Mouse (Mus musculus) neutrophil, adult 83 days (primary cell): ENCODE results near the gene Nptxr. TPM values are rescaled to one million over a fixed set of nuclear protein-coding genes. Genes with fewer than 3 reads are reported as not detected.

ENCODE experiments used
- total RNA-seq, 2 experiments: library from RNA; stranded (reverse); gene quantifications; one replicate each; pipeline ENCODE4 v1.2.4; 2023

The Nptxr gene
- under 1 TPM; 0.13 to 0.20 TPM for total RNA-seq

DNA sequence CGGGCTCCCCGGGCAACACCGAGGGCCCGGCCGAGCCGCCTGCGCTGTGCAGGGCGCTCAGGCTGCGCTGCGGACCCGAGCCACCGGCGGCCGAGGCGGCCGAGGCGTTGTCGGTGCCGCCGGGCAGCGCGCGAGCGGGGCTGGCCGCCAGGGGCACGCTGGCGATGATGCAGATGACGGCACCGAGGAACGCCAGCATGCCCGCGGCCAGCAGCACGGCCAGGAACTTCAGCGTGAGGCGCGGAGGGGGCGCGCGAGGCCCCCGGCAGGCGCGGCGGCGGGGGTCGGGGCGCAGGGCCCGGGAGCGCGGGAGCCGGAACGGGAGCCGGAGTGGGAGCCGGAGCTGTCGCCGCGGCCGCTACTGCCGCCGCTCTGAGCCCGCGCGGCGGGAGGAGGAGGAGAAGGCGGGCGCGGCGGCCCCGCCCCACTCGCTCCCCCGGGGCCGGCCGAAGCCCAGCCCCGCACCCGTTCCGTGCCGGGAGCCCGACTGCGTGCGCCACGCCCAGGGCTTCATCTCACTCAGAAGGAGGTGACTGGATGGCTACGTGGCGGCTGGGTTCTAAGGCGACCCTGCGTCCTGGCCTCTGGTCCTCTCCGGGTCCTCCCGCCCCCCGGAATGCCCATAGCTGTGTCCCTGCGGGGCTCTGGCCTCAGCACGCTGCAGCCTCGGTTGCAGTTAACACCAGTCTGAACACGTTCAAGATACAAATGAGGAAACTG is at the start of gene Nptxr:
Gene Nptxr (minus strand): TSS at position 415 of the 720 bp plus-strand sequence.

DNA sequence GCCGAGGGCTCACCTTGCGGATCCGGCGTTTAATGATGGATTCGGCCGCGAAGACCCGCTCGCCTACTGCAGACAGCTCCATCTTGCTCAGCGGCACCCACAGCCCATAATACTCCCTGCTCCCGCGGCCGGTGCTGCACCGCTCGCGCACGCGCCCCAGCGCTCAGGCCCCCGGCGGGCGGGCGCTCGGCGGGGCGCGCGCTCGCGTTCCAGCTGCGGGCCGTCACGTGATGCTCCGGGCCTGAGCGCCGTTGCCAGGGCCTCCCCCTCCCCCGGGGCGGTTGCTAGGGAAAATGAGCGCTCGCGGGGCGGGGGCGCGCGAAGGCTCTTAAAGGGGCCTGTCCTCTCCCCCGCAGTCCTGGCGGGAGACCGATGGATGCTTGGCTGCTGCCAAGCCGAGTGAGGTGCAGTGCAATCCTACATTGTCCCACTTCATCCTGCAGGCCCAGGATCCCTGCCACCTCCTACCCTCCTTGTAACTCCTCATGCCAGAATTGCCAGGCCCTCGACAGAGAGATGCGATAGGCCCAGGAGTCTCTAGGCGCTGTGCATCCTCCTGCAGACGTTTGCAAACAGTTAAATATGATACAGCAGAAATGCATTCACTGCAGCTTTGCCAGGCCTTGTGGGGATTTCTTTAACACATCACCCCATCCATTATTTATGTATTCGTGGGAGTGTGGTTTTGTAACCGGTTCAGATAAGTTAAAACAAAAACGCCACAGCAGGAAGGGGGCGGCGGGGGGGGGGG is 29.7 kb upstream of the Nptxr start, which contains the start of the genes Npcd and Cbx6:
Gene Npcd (minus strand): TSS at position 108 of the 751 bp plus-strand sequence.
Gene Cbx6 (minus strand): TSS at position 559 of the 751 bp plus-strand sequence.

DNA sequence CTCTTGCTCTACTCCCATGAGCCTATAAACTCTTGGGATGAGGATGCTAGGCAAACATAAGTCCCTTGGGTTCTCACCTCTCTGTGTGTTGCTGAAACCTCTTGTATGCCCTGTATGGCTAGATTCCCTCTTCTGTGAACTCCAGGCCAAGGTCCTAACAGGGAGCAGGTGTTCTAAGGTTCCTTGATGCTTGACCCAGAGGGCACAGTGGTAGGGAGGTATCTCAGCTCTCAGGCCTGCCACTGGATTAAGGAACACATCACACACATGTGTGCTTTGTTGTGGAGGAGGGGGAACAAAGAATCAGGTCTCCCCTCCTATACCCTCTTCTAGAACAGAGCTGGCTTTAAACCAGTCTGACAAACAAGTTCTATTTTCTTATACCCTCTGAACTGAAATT is 26.8 kb downstream of the Nptxr start, which contains the start of gene Dnal4:
Gene Dnal4 (minus strand): TSS at position 101 of the 400 bp plus-strand sequence.

DNA sequence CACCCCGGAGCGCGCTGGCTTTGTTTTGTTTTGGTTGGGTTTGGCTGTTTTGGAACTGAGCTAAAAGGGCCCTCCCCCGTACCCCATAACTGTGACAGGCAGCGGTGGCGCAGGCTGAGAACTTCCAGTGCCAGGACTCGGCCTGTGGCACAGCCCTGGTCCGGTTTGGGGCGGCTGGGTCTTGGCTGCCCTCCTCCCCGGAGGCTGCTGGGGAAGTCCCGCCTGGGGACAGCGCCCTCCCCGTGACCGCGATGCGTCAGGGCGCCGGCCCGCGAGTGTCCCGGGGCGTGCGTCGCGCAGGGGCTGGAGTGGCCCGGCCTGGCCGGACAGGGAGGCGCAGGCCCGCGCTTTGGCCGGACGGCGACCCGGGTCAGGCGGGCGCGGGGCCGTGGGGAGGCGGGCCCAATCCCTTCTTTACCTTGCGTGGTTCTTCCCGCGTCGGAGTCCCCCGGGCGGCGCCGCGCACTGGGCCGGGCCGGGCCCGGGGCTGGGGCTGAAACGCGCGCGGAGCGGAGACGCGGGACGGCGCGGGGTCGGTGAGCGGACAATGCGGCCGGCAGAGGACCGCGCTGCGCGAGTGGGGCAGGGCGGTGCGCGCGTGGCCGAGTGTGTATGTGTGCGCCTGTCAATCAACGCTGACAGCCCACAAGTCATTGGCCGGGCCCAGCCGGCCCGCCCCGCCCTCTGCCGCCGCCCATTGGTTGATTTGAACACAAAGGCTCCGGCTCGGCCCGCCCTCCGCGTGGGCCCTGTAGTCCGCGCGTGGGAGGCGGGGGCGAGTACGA is 62.5 kb downstream of the Nptxr start, which contains the start of gene Sun2:
Gene Sun2 (minus strand): TSS at position 616 of the 785 bp plus-strand sequence.

Other genes starting within 250 kb of the Nptxr start
- gene Dmc1, start 199.7 kb downstream of the Nptxr start, total RNA-seq, result 1 to 10 TPM; 2.0 to 2.7 TPM
- 1 to 10 TPM; 2.1 to 4.1 TPM for gene Fam227a, start 145.8 kb downstream of the Nptxr start, total RNA-seq
- gene Cby1, start 145.6 kb downstream of the Nptxr start, total RNA-seq, result 10 to 100 TPM; 23.4 to 26.9 TPM
- 10 to 100 TPM; 91.1 to 98.5 TPM for gene Tomm22, start 133.9 kb downstream of the Nptxr start, total RNA-seq
- 10 to 100 TPM; 21.3 to 22.0 TPM for gene Josd1, start 116.8 kb downstream of the Nptxr start, total RNA-seq
- gene Gtpbp1, start 113.9 kb downstream of the Nptxr start, total RNA-seq, result 10 to 100 TPM; 86.6 to 97.8 TPM
- gene Sun2, start 62.2 kb downstream of the Nptxr start, total RNA-seq, result 100 to 1,000 TPM; 537 to 557 TPM
- 1 to 10 TPM; 8.2 to 9.7 TPM for gene Dnal4, start 26.9 kb downstream of the Nptxr start, total RNA-seq
- under 1 TPM in 1 of 2 experiments, not detected in 1; 0.71 TPM for gene Npcd, start 29.5 kb upstream of the Nptxr start, total RNA-seq
- 1 to 10 TPM; 6.3 to 8.4 TPM for gene Cbx6, start 29.9 kb upstream of the Nptxr start, total RNA-seq
- 10 to 100 TPM; 57.1 to 72.6 TPM for gene Apobec3, start 86.9 kb upstream of the Nptxr start, total RNA-seq
- 1 to 10 TPM; 6.7 to 7.3 TPM for gene Cbx7, start 166.4 kb upstream of the Nptxr start, total RNA-seq
- under 1 TPM; 0.68 to 0.75 TPM for gene Pdgfb, start 210.2 kb upstream of the Nptxr start, total RNA-seq